Mouse (Mus musculus): ENCODE data around the gene Zfp367.

DNA sequence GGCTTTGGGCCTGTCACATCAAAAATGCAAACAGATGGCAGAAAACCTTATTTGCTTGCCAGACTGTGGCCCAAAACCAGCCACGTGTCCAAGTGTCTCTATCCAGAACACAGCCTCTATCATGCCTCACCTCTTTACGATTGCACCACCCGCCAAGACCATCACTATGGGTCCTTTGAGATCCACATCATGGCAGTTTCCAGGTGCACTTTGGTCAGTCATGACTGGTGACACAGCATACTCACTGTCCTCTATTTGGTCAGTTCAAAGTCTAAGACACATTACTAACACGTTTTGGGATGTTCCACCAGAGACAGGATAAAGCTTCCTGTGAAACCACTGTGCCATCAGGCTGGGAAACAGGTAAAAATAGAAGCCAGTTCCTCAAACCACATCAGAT, 30.6 kb upstream of the Zfp367 start:
- TF ChIP-seq CTCF (conservative IDR thresholded peaks at IDR 0.05; ENCODE audit: insufficient read depth, insufficient read length, low read depth, low read length) (no peak), POLR2A (IDR thresholded peaks at IDR 0.05; ENCODE audit: low read depth, low read length) (no peak)

All from kidney, adult 2 months (tissue).